Mouse (Mus musculus): ENCODE measurements around the gene Arel1. TPM values are rescaled to one million over a fixed set of nuclear protein-coding genes. Genes with fewer than 3 reads are reported as not detected.

Gene Arel1
- total RNA-seq, 2 experiments from 2014 or later = 40.4 to 46.7 TPM

Other genes with a start within 250 kb of the Arel1 start
- gene Npc2, start 197.7 kb downstream of the Arel1 start, total RNA-seq (2021) = 10 to 100 TPM; 29.9 to 30.0 TPM
- gene Isca2, start 197.6 kb downstream of the Arel1 start, total RNA-seq (2021) = 10 to 100 TPM; 78.2 to 81.0 TPM
- gene Ltbp2, start 94.4 kb downstream of the Arel1 start, total RNA-seq (2021) = 1 to 10 TPM; 1.4 to 1.9 TPM
- 10 to 100 TPM; 37.0 to 37.2 TPM for gene Fcf1, start within 50 bp of the Arel1 start, total RNA-seq (2021)
- gene Ylpm1, start 25.4 kb upstream of the Arel1 start, total RNA-seq (2021) = 10 to 100 TPM; 26.3 to 27.7 TPM
- gene Prox2, start 139.9 kb upstream of the Arel1 start, total RNA-seq (2021) = 1 to 10 TPM; 2.1 to 2.3 TPM
- gene Dlst, start 139.9 kb upstream of the Arel1 start, total RNA-seq (2021) = 100 to 1,000 TPM; 681 to 829 TPM
- 1 to 10 TPM; 3.6 to 3.9 TPM for gene Rps6kl1, start 180.4 kb upstream of the Arel1 start, total RNA-seq (2021)
- 1 to 10 TPM; 3.4 to 4.6 TPM for gene Pgf, start 206.9 kb upstream of the Arel1 start, total RNA-seq (2021)
- 10 to 100 TPM; 42.7 to 47.7 TPM for gene Eif2b2, start 248.6 kb upstream of the Arel1 start, total RNA-seq (2021)

Measured in heart, postnatal 36 days (tissue).